Mouse (Mus musculus): ENCODE data around the gene Gcnt2.

The Gcnt2 gene

DNA sequence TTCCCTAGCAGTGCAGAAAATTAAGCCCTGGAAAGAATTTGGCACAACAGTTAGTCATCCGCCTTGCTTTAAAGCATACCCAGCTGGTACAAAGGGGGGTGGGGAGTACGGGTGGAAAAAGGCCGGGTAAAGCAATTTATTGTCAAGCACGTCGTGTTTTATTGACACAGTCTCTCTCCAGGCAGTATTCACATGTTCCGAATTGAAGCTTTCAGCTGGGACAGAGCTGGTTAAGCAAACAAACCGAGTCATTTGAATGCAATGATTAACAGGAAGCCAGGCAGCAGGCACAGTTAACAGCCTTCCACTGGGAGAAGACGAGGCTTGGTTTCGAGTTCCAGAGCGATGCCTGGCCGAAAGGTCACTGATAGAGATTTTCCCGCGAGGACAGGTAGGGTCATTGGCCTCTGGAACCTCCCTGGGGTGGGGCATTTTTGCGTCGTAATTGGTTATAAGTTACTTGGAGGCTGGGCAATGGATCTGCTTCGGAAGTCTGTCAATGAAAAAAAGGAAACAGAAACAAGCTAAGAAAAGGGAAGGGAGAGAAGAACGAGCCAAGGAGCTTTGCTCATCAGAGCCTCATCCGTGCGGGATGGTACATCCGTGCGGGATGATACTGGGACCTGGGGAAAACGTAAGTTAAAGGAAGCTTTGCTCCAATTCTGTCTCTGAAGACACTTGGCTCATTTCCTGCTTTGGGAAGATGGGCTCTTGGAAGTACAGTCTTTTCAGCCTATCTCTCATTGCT is at the start of gene Gcnt2:
Gene Gcnt2, plus strand, starts transcription at position 103 of the 748 bp plus-strand sequence.
- WGBS: 19% methylated on average over 22 of the region's 22 CpGs

DNA sequence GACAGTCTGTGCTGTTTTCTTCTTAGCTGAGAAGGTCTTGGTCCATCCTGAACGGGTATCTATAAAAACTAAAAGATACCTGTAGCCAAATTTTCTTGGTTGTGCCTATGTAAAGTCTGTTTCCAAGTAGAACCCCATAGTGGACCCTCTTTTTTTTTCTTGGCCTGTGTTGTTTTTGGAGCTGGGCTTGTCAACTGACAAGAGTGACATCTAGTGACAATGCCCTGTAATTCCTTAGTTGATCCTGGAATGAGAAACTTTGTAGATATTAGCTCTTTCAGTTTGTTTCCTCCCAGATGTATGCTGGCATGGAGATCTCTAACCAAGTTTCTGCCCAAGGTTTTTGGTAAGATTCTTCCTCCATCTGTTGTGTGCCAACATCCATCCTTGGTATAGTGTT is 38.9 kb upstream of the Gcnt2 start:
- 74% methylated on average over 1 of the region's 1 CpGs for WGBS

DNA sequence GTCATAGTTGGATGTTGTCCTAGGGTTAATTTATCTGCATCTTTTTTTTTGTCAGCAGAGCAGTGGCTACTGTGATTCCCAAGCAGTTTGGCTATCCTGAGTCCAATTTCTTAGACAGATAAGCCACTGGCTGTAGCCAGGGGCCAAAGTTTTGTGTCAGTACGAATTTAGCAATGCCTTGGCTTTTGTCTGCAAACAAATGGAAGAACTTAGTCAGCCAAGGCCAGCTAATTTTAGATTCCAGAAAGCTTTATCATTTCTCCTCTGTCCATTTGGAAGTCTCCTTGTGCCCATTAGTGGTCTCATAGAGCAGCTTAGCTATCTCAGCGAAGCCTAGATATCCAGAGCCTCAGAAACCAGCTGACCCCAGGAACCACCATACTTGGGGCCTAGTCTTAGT is 37.6 kb upstream of the Gcnt2 start:
- 80% methylated on average over 2 of the region's 2 CpGs for WGBS

DNA sequence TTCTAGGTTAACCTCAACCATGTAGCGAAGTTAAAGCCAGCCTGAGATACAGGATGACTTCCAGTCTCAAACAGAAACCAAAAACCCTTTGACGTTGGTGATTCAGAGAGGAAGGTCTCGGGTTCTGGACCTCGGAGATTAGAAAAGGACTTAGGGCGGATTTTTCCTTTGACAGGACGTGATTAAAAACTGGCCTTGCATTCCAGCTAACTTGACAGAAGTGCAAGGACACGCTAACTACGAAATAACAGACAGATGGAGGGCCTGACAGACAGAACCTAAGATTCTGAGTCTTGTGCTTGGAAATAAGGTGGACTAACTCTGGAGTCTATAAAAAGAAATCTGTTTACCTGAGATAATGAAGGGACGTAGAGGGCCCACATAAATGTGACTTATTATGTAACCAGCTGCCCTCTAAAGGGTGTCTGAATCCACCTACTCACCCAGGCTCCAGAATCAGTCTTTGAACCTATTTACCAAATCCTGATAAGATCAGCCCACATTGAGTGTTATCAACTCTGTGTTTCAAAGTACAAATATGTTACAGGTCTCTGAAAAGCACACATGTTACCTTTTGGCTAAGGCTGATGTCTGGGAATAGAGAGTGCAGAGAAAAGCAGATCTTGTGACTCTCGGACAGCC is 18.3 kb upstream of the Gcnt2 start:
- WGBS: 80% methylated on average over 10 of the region's 10 CpGs

DNA sequence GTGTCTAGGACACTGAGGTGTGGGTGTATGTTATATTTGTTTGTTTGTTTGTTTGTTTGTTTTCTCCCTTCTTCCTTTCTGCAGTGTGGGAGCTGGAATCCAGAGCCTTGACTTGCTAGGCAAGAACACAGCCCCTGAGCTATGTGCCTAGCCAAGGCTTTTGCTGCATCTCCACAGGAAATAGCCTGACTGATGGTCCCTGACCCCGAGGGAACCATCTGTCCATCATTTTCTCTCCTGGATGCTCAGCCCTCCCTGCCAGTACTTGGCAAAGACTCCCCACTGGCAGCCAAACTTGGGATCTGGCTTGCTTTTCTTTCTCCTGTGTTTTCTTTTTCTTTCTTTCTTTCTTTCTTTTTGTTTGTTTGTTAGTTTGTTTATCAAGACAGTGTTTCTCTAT is 17.4 kb upstream of the Gcnt2 start:
- 25% methylated on average over 1 of the region's 1 CpGs for WGBS

DNA sequence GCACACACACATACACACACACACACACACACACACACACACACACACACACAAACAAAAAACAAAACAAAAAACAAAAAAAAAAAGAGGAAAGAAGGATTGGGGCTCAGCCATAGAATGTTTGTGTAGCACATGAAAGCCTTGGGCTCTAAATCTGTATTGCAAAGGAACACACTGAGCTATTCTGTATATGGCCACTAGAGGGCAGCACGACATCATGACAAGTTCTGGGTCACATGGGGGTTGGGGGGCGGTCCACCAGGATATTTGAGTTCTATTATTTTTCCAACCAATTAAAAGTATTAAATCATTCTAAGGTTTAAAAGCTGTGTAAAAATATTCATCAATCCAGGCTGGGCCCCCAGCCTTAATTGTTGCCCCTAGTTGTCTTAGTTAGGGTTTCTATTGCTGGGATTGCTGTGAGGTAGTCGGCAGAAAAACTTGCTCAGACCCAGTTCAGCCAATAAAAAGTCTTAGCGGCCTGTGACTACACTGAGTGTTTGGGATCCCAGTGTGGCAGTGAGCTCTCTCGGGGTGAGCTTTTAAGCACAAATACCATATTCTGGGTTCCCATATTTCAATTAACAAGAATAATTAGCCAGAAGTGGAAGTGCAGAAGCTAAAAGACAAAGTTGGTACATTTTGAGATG is 16.0 kb upstream of the Gcnt2 start:
- WGBS: 15% methylated on average over 5 of the region's 5 CpGs

DNA sequence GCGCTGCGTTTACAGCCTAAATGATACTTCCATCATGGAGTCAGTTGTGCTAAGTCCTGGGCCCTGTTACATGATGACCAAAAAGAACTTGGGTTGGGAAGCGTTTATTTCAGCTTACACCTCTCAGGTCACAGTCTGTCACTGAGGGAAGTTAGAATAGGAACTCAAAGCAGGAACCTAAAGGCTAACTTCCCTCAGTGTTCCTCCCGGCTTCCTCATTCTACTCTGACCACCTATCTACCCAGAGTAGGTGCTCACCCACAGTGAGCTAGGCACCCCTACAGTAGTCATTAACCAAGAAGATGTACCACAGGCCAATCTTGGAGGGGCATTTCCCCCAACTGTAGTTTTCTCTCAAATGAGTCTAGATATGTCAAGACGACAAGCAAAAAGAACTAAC is 15.4 kb upstream of the Gcnt2 start:
- 91% methylated on average over 5 of the region's 5 CpGs for WGBS

DNA sequence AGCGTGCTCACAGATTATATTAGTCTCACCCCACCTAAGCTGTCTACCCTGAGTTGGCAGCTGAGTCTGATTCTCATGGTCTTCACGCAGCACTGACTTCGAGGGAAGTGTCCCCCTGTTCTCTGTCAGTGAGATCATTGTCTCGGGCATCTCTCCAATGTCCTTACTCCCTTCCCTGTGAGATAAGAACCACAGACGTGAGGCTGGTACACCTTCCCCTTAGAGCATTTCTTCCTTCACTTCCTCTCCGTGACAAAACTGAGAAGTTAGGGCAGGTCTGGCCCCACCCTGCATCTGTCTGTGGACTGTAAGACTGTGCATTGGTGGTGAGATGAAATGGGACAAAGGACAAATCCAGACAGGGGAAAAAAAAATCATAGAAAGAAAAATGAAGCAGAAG is 13.6 kb upstream of the Gcnt2 start:
- 71% methylated on average over 6 of the region's 6 CpGs for WGBS

DNA sequence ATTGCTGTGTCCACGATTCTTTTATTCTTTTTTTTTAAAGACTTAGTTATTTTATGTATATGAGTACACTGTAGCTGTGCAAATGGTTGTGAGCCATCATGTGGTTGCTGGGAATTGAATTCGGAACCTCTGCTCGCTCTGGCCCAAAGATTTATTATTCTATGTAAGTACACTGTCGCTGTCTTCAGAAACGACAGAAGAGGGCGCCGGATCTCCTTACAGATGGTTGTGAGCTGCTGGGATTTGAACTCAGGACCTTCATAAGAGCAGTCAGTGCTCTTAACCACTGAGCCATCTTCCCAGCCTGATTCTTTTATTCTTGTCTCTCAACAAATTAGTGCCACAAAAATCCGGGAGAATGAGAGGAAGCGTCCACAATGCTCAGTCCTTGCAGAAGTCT is 13.2 kb upstream of the Gcnt2 start:
- WGBS: 68% methylated on average over 9 of the region's 9 CpGs

DNA sequence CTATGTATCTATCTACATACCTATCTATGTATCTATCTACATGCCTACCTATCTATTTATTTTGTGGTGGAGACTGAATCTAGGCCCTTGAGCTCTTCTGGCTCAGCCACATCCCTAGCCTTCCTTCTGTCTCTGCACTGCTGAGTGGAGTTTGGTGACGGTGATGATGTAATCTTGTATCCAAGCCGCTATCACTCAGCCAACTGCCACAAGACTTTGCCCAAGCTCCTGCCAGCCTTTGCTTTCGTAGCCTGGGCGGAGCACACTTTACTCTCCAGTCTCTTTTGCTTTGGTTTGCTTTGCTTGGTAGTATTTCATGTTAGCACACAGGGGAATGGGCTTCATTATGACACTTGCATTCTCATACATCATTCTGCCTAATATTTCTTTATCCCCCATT is 11.7 kb upstream of the Gcnt2 start:
- 79% methylated on average over 4 of the region's 4 CpGs for WGBS

DNA sequence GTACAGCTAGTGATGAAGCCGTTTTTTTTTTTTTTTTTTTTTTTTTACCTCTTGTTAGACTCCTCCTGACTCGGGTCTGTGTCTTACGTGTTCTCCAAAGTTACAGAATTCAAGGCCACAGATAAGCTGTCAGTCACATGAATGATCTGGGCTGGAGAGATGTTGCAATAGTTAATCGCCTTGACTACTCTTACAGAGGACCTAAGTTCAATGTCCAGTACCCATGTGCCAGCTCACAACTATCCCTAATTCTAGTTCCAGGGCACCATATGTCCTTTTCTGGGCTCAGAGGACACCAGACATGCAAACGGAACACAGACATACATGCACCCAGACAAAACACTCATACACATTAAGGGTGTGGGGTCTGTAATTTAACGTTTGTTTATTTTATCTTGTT is 8.9 kb upstream of the Gcnt2 start:
- WGBS: 90% methylated on average over 6 of the region's 6 CpGs

DNA sequence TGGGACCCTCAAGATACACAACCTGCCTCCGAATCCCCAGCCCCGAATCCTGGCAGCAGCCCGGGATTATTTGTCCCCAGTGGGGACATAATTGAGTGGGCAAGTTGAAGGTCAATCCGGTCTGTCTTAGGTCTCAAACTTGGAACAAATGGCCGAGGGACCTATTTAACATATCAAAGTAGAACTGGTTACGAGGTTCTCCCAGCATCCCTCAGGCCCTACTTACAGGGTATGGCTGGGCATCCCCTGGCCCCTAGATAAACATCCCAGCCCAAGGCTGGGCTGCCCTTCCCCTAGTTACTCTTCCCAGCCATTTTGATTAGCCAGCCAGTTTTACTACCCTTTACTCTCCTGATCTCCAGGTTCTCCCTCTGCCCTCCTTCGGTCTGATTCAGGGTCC is 8.3 kb upstream of the Gcnt2 start:
- 91% methylated on average over 7 of the region's 7 CpGs for WGBS

DNA sequence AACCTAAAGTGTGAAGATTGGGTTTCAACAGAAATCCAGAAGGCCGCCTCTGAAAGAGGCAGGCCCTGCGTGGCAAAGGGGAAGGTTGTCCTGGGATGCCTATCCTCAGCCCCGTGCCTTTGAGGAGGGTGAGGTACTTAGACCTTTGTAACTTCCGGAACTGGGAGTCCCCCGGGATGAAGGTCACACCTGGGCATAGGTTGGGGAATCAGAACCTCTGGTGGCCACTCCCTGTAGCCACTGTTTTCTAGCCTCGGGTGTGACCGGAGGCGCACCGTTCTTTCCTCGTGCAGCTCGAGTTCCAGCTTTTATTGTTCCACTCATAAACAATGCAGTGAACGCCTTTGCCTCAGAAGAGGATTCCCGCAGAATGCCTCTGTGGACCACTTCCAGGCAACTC is 7.6 kb upstream of the Gcnt2 start:
- WGBS: 78% methylated on average over 13 of the region's 13 CpGs

DNA sequence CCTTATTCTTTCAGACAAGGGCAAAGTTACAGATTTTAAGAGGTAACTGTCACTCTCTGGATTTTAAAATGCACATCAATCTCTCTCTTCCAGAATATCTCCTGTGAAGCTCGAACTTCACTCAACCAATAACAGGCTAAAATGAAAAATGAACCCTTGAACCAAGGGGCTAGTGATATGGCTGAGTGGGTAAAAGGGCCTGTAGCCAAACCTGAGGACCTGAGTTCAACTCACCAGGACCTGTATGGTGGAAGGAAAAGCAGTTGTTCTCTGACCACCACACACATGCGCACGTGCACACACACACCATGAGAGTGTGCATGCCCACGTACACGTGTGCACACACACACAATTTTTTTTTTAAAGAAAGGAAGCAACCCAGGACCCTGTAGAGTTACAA is 6.8 kb upstream of the Gcnt2 start:
- 88% methylated on average over 5 of the region's 5 CpGs for WGBS

DNA sequence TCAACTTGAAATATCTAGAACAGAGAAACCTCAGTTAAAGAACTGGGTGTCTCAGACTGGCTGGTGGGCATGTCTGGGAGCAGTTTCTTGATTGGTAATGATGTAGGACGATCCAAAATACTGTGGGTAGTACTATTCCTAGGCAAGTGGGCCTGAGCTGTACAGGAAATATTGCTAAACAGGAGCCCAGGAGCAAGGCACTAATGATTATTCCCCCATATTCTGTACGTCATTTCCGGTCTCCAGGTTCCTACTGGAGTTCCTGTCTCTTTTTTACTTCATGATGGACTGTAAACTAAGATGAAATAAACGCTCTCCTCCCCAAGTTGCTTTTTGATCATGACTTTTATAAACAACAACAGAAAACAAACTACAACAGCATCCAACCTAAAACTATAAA is 5.7 kb upstream of the Gcnt2 start:
- WGBS: 86% methylated on average over 4 of the region's 4 CpGs

DNA sequence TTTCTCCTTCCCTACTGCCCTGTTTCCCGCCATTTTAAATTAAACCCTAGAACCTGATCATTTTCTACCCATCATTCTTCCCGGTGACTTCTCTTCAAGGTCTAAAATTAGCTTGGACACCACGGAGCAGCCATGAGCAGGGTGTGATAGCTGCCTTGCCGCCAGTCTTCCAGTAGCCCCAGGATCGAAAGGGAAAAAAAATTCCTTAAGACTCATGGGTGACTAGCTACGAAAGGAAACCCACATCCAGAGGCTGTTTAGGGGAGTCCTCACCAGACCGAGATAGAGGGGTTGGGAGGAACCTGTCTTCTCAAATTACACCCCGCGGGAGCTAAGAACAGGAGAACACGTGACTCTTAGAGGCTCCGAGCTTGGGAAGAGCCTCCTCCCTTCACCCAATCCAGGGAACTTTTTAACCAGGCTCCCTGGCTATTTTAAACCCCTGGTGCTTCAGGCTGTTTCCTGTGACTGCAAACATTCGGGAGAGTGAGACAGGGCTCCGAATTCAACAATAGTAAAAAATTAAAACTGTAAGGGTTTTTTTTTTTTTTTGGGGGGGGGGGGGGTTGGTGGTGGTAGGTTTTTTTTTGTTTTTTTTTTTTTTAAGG is 5.0 kb upstream of the Gcnt2 start:
- WGBS: under 1% methylated on average over 13 of the region's 13 CpGs

DNA sequence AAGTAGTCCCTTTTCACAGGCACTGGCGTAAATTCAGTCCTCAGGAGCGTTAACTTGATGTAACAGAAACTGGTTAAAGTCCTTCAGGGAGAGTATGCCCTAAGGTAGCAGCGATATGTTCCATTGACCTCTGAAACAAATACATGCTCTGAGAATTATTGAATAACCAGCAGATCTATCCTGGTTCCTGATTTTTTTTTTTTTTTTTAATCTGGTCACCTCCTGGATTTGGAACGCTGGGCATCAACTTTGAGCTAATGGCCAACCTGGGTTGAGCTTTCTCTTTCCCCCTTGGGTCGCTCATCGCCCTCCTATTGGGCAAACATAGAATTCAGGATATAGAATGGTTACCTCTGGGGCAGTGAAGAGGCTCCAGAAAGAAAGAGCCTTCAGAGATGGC is 4.3 kb upstream of the Gcnt2 start:
- 81% methylated on average over 6 of the region's 6 CpGs for WGBS

DNA sequence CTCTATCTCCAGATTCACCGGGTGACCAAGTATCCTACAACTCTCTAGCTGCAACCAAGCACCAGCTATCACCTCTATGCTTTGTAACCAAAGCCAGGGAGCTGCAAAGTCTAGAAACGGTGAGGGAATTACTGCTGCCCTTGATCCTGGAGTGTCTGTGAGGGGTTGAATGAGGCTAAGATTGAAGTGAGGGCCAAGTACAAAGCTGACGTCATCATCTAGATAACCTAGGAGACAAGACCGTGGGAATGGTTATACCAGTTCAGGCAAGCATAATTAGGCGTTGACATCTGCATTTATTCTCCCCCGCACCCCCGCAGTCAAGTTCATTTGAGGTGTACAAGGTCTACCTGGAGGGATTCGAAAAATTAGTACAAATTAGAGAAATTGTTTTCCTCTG is 2.8 kb upstream of the Gcnt2 start:
- 92% methylated on average over 8 of the region's 8 CpGs for WGBS

DNA sequence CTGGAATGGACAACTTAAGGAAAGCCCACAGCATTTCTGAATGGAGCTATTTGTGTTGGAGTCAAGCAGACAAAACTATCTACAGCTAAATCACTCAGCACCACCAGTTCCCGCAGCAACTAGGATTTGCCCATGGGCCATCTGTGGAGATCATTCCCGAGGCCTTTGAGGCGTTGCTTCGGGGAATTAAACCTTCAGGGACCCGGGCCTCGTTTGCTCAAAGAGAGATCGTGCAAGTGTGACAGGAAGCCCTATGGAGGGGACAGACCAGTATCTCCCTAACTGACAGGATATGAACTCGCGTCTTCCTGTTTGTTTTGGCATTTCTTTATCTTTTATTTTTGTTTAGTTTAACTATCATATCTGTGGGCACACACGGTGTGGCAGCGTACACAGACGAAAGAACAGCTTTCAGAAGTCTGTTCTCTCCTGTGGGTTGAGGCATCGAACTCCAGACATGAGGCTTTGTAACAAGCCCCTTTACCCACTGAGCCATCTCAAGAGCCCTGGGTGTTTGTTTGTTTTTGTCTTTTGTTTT is 2.2 kb upstream of the Gcnt2 start:
- WGBS: 80% methylated on average over 13 of the region's 13 CpGs

DNA sequence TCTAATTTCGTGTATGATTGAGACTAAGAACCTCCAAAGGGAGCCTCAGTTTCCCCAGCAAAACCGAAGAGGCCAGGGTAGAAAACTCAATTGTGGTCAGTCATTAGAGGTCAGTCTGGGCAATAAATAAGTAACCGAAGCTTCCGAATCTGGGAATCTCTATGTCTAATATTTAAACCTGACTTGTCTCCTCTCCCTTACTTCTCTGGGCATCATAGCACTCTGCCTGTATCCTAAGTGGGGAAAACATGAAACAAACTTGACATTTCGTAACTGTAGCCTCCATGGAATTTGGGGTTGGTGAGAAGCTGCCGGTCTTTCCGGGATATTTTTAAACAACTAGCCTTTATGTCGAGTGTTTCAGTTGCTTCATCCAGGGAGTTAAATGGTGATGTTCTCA is 329 bp upstream of the Gcnt2 start:
- WGBS: 64% methylated on average over 8 of the region's 8 CpGs

DNA sequence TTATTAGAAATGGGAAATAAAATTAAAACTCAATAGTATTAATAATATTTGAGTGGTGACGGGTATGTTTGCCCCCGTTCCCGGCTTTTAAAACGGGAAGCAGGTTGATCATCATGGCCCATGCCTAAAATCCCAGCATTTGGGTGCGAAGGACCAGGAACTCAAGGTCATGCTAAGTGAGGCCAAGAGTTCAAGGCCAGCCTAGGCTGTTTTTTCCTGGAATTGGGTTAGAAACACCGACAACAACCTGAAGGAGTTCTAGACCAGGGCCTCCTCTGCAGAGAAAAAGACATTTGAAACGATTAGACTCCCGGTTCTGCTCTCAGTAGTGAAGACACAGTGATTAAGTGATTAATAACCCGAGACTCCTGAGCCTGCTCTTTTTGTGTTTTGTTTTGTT is 3.5 kb downstream of the Gcnt2 start:
- 95% methylated on average over 9 of the region's 9 CpGs for WGBS

DNA sequence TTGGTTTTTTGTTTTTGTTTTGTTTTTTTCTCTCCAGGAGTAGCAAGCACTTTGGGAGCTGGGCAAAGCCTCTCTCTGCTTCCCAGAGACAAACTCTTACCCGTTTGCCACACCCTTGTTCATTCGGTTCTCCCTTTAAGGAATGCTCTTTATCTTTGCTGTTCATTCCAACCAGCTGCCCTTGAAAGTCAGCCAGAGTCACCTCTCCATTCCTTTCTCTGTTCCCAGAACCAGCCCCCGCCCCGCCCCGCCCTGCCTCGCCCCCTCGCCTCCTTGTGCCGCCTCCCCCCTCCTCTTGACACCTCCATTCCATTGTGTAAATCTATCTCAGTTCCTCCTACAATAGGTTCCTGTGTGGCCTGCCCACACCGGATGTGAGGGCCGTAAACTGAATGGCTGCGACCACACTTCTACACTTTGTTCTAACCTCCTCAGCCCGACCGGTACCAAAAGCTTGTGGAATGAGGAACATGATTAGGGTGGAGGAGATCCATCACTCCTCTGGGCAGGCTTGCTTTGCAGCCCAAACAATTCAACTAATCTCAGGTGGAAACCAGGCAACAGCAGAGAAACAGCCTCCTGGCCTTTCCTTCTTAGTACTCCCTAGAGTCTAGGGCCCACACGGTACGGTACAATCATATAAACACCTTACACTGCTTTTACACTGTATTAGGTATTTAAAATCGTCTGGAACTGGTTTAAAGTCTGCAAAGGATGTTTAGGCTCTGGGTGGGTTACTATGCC is 9.5 kb downstream of the Gcnt2 start:
- 60% methylated on average over 16 of the region's 16 CpGs for WGBS

All from cerebral cortex, adult 2 months (tissue).